Mouse (Mus musculus) spleen, adult 2 months (tissue): ENCODE measurements at regions not wholly inside any gene's neighbourhood (a gene's known extent, or its start where the extent isn't known, plus 50 kb on each side); places are given as distances from the start of the nearest gene placed in this dataset.
A peak's percentile ranks its signal among the peaks of the same experiment; 100 is the strongest.

ENCODE experiments used
- DNase-seq, 2 experiments: peaks; one replicate each; pipeline versions ENCODE4 v3.0.0 to v3.0.0-alpha.2; 2012 to 2021; ENCODE audit warnings: low spot score in 2 of 2, low read depth in 1 of 2
- H3K27ac ChIP-seq: fragments of 200-500 bp; 2 replicates; pipeline ENCODE4 v1.5.1; 2012; ENCODE audit warnings: low read length, inconsistent platforms; ENCODE audit not compliant: insufficient read depth
- H3K27me3 ChIP-seq: fragments of 200-500 bp; 2 replicates; pipeline ENCODE4 v1.6.1; 2012; ENCODE audit warnings: mild to moderate bottlenecking, moderate library complexity, low read length, inconsistent platforms; ENCODE audit not compliant: control insufficient read depth, insufficient read depth
- H3K36me3 ChIP-seq: fragments of 200-500 bp; 2 replicates; pipeline ENCODE4 v1.6.1; 2012; ENCODE audit warnings: mild to moderate bottlenecking, low read length, inconsistent platforms; ENCODE audit not compliant: control insufficient read depth, insufficient read depth
- H3K4me1 ChIP-seq: fragments of 200-500 bp; 2 replicates; pipeline ENCODE4 v1.6.1; 2011; ENCODE audit warnings: inconsistent platforms; ENCODE audit not compliant: control insufficient read depth, insufficient read depth, insufficient read length
- H3K4me3 ChIP-seq: fragments of 200-500 bp; 2 replicates; pipeline ENCODE4 v1.5.1; 2011; ENCODE audit warnings: mild to moderate bottlenecking, inconsistent platforms; ENCODE audit not compliant: insufficient read depth, insufficient read length; ENCODE audit errors: extremely low read depth
- CTCF ChIP-seq: fragments of 200-500 bp; IDR thresholded peaks from 2 replicates; pipeline ENCODE4 v1.5.1; 2011; ENCODE audit warnings: mild to moderate bottlenecking, inconsistent platforms; ENCODE audit not compliant: insufficient read depth, insufficient read length, insufficient replicate concordance; ENCODE audit errors: extremely low read depth
- POLR2A ChIP-seq: fragments of 200-500 bp; IDR thresholded peaks from 2 replicates; pipeline ENCODE4 v1.6.1; 2011; ENCODE audit warnings: low read depth, low read length, inconsistent platforms
- WGBS: fragments of 180-500 bp; shearing (Covaris S2); methylation state at CpG from one replicate; pipeline ENCODE4 v1.1.7; 2018; 5-methylcytosine and 5-hydroxymethylcytosine counted together

DNA sequence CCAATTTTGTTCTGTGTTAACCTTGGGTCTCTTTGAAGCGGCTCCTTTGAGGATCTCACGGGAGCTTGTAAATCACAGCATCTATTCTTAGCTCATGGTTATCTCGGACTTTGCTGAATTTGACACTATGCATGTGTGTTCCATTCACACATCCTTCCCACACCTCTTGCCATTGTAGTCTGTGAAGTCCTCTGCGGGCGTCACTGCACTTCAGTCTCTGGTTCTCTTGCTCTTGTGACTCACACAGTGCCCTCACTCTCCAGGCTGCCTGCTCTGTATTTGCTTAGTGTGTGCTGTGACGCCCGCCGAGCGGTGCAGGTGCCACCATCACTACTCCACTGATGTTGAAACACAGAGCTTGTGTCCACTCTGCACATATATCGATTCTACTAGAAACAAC is 1271.2 kb downstream of the Synb start:
- WGBS = 91% methylated on average over 10 of the region's 10 CpGs
- Histone ChIP-seq H3K36me3 (no peaks in the 10 kb centered on the region), H3K27me3 (no peaks in the 10 kb centered on the region), H3K4me3 (no peak overlapping the region), H3K27ac (no peak overlapping the region), H3K4me1 (no peaks in the 10 kb centered on the region)
- DNase-seq = no peak
- no peak for TF ChIP-seq POLR2A
- TF ChIP-seq CTCF = no peak

DNA sequence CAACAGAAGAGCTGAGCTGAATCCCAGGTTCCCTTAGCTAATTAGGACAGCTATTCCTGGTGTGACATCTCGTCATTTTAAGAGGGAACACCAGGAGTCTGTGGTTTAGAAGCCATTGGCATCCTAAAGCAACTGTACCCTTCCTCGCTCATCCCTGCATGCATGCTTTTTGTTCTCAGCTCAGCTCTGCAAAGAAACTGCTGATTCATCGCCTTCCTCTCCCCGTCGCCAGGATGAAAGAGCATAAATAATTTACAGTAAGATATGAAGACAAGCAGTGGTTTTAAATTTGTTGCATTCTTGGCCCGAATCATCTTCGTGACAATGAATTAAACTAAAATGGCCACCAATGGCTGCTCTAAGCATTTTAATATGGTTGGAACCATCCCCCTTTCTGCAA is 1272.9 kb downstream of the Synb start:
- 14% methylated on average over 7 of the region's 7 CpGs for WGBS
- H3K4me3 ChIP-seq = no peak overlapping the region

DNA sequence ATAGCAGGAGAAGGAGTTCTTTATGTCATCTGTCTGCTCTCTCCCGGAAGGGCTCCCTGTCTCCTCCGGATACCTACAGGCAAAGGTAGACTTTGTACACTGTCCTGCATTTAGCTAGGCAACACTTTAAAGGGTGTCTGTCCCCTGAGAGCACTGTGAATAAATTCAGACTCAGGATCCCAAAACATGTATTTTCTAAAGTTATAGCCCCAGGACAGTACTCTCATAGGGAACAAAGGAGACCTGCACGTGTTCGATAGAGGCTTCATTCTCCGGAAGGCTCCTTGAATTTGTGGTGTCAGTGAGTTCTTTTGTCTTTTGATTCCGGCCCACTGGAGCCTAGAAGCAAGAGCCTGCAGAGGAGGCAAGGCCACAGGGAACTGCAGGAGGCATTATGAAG is 1273.3 kb downstream of the Synb start:
- 89% methylated on average over 6 of the region's 6 CpGs for WGBS
- Histone ChIP-seq H3K36me3 (no peaks in the 10 kb centered on the region), H3K27ac (no peak overlapping the region), H3K27me3 (no peaks in the 10 kb centered on the region), H3K4me1 (no peaks in the 10 kb centered on the region), H3K4me3 (no peak overlapping the region)
- no peak for DNase-seq
- no peak for TF ChIP-seq POLR2A
- no peak for TF ChIP-seq CTCF

More for the DNA sequence above, 1272.9 kb downstream of the Synb start:
- Histone ChIP-seq H3K27ac (no peak overlapping the region), H3K36me3 (no peaks in the 10 kb centered on the region), H3K4me1 (no peaks in the 10 kb centered on the region), H3K27me3 (no peaks in the 10 kb centered on the region)
- no peak for TF ChIP-seq CTCF
- no peak for DNase-seq

DNA sequence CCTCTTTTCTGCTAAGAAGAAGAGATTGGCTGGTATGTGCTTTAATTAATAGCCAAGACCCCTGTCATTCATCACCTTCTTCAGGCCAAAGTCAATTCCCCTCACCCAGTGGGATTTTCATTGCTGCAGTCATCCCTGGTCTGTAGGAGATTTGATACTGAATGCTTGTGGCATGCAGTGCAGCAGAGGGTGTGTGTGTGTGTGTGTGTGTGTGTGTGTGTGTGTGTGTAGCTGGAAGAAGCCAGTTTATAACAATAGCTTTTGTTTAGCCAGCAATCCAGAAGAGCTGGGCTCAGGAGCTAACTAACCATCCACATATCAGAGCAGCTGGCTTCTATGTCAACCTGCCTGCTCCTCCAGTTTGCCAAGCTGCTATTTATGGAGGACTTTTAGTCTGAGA is 1275.4 kb downstream of the Synb start:
- Histone ChIP-seq H3K27me3 (no peaks in the 10 kb centered on the region), H3K27ac (no peak overlapping the region), H3K4me1 (no peaks in the 10 kb centered on the region), H3K36me3 (no peaks in the 10 kb centered on the region), H3K4me3 (no peak overlapping the region)
- TF ChIP-seq CTCF = no peak
- TF ChIP-seq POLR2A = no peak
- no peak for DNase-seq

DNA sequence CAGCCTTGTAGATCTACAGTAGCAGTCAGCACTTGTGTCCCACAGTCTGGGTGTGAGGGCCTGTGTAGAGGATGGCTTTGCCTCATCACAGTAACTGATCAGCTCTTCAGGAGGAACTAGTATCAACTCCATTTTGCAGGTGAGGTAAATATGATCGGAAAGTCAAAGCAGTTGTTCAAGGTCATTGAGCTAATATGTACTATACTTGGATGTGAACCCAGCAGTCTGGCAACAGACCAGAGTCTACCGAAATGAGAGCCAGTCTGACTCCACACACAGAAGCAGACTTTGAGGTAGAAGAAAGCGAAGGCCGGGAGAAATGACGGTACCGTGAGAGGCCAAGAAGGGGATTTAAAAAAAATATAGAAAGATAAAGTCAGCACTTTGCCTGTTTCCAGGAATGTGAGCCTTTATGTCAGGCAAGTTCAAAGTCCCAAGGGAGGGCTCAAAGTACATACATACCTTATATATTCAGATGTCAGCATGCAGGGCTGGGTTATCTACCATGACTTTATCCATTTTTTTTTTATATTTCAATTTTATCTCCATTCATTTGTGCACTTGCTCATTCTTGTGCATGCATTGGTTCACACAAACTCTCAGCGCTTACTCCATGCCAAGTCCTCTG is 1297.2 kb downstream of the Synb start:
- no peak for DNase-seq
- no peaks in the 10 kb centered on the region for H3K4me1 ChIP-seq
- WGBS = 93% methylated on average over 7 of the region's 7 CpGs
- no peak for TF ChIP-seq POLR2A
- TF ChIP-seq CTCF = no peak
- no peak overlapping the region for H3K4me3 ChIP-seq
- no peaks in the 10 kb centered on the region for H3K36me3 ChIP-seq
- no peaks in the 10 kb centered on the region for H3K27me3 ChIP-seq
- H3K27ac ChIP-seq = no peak overlapping the region

DNA sequence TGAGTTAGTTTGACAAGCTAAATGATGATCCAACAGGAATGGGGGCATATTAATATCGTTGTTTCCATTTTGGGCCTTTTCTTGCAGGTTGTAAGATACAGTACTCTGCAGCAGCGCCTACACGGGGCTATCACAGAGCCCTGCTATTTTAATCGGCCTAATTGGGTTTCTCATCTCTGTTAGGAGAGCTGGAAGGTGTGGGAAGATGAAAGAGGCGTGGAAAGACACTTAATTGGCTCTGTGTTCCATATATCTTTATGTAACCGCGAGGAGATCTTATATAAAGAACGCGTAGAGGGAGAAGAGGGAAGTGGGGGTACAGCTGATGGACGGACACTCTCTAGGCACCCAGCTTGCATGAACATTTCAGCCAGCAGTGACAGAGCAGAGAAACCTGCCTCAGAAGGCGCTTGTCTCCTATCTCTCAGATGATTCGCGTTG is 1300.5 kb downstream of the Synb start:
- Histone ChIP-seq H3K4me3 (no peak overlapping the region), H3K4me1 (no peaks in the 10 kb centered on the region), H3K27me3 (no peaks in the 10 kb centered on the region), H3K27ac (no peak overlapping the region), H3K36me3 (no peaks in the 10 kb centered on the region)
- TF ChIP-seq CTCF = no peak
- no peak for TF ChIP-seq POLR2A
- DNase-seq = no peak
- WGBS = 58% methylated on average over 13 of the region's 13 CpGs

DNA sequence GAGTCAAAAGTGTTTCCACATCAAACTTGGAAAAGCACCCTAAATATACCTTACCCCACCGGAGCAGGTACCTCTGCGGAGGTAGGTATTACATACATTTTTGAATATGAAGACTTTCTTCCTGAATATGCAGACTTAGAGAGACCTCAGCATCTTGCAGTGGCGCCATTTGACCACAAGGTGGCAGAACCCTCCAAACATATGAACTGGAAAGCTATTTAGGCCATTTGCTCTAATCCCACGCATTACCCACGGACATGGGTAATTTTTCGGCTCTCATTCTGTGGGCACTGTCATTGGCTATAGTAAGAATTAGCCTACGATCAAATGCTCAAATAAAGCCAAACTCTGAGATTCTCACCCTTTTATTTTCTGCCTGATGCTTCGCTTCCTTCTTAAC is 1301.0 kb downstream of the Synb start:
- DNase-seq = peak in 1 of 2 experiments; percentile 11
- H3K27ac ChIP-seq = no peak overlapping the region

More for the DNA sequence above, 1301.0 kb downstream of the Synb start:
- WGBS = 14% methylated on average over 8 of the region's 8 CpGs
- Histone ChIP-seq H3K4me1 (no peaks in the 10 kb centered on the region), H3K4me3 (no peak overlapping the region), H3K36me3 (no peaks in the 10 kb centered on the region), H3K27me3 (no peaks in the 10 kb centered on the region)
- no peak for TF ChIP-seq POLR2A
- TF ChIP-seq CTCF = peak; percentile 49; the same call in 1 of the 2 replicates
